Mouse (Mus musculus) limb, embryonic 13.5 days (tissue): ENCODE measurements around the gene Fam19a5. TPM values are rescaled to one million over a fixed set of nuclear protein-coding genes. Genes with fewer than 3 reads are reported as not detected.

Experiments
- ATAC-seq: fragments of 200-750 bp; cut with Nextera tagmentation; 2 replicates; pipeline ENCODE4 v1.8.0; 2017; ENCODE audit warnings: low read depth, moderate number of reproducible peaks, moderate TSS enrichment; ENCODE audit not compliant: low FRiP score
- H3K27ac ChIP-seq: fragments of 300-500 bp; sonication (generic); 2 replicates; pipeline ENCODE4 v1.5.1; 2015; ENCODE audit warnings: inconsistent platforms, mild to moderate bottlenecking, moderate library complexity
- H3K27me3 ChIP-seq: fragments of 300-500 bp; sonication (generic); 2 replicates; pipeline ENCODE4 v1.6.1; 2015; ENCODE audit warnings: mild to moderate bottlenecking, inconsistent platforms
- H3K36me3 ChIP-seq: fragments of 300-500 bp; sonication (generic); 2 replicates; pipeline ENCODE4 v1.6.1; 2015; ENCODE audit warnings: inconsistent platforms, mild to moderate bottlenecking, moderate library complexity
- H3K4me1 ChIP-seq: fragments of 300-500 bp; sonication (generic); 2 replicates; pipeline ENCODE4 v1.6.1; 2015; ENCODE audit warnings: inconsistent platforms
- H3K4me2 ChIP-seq: fragments of 300-500 bp; sonication (generic); replicated peaks from 2 replicates; pipeline ENCODE4 v1.6.1; 2015; ENCODE audit warnings: inconsistent platforms, mild to moderate bottlenecking, moderate library complexity
- H3K4me3 ChIP-seq: fragments of 300-500 bp; sonication (generic); 2 replicates; pipeline ENCODE4 v1.5.1; 2015; ENCODE audit warnings: moderate library complexity, mild to moderate bottlenecking, inconsistent platforms
- H3K9ac ChIP-seq: fragments of 300-500 bp; sonication (generic); 2 replicates; pipeline ENCODE4 v1.6.1; 2015; ENCODE audit warnings: mild to moderate bottlenecking, inconsistent platforms
- H3K9me3 ChIP-seq: fragments of 300-500 bp; sonication (generic); 2 replicates; pipeline ENCODE4 v1.6.1; 2016; ENCODE audit warnings: inconsistent platforms
- WGBS: fragments of 180-500 bp; shearing (Covaris S2); methylation state at CpG from one replicate; pipeline ENCODE4 v1.1.7; 2015; 5-methylcytosine and 5-hydroxymethylcytosine counted together
- polyA plus RNA-seq: library from polyadenylated mRNA; unstranded; fragments of >200 nt; fragmentation: Nextera tagmentation; extraction: Ambion mirVana; gene quantifications from 2 replicates; pipeline ENCODE4 v1.2.1, GENCODE M21; 2015

Gene Fam19a5
- polyA plus RNA-seq, 1 experiment from 2014 or later = 4.8 TPM

DNA sequence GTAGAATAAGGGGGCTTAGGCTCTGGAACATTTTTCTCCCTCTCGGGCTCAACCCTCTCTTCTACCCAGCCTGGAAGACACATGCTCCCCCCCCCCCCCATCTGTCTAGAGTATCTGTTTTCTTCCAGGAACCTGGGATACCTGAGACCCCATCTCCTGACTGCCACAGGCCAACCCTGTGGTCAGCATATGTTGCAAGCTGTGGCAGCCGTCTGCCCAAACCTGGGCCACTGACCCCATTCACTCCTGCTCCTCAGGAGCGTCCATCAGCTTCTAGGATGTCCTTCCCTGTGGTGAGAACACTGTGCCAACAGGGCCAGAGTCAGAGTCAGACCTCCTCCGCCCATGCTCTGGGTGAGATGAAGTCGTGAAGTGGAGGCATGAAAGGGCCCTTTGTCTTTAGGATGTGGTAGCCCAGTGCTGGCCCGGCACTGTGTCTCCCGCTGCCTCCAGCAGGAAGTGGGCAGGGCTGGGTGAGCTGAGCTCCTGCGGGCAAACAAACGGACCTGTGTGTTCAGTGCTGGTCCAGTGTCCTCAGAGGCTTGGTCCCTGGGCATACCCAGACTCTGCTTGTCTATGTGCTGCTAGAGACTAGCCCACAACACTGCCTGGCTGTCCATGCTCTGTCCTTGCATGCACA, 171.1 kb downstream of the Fam19a5 start:
- peak overlapping the region; percentile 15 for H3K4me2 ChIP-seq
- H3K4me3 ChIP-seq = no peak overlapping the region

GRCm38 (mm10) chr15:87717056-87717455, 173.0 kb downstream of the Fam19a5 start:
- WGBS = 55% methylated on average over 5 of the region's 5 CpGs

More for the DNA sequence above, 171.1 kb downstream of the Fam19a5 start:
- WGBS = 56% methylated on average over 9 of the region's 9 CpGs
- ATAC-seq = peak; percentile 79
- H3K36me3 ChIP-seq = no peaks in the 10 kb centered on the region
- H3K9me3 ChIP-seq = no peaks in the 10 kb centered on the region
- H3K4me1 ChIP-seq = peaks cover 36% of the 10 kb centered on the region
- H3K27me3 ChIP-seq = peaks cover 20% of the 10 kb centered on the region
- H3K27ac ChIP-seq = peak overlapping the region; percentile 74; the same call in 1 of the 2 replicates
- H3K9ac ChIP-seq = no peak overlapping the region

DNA sequence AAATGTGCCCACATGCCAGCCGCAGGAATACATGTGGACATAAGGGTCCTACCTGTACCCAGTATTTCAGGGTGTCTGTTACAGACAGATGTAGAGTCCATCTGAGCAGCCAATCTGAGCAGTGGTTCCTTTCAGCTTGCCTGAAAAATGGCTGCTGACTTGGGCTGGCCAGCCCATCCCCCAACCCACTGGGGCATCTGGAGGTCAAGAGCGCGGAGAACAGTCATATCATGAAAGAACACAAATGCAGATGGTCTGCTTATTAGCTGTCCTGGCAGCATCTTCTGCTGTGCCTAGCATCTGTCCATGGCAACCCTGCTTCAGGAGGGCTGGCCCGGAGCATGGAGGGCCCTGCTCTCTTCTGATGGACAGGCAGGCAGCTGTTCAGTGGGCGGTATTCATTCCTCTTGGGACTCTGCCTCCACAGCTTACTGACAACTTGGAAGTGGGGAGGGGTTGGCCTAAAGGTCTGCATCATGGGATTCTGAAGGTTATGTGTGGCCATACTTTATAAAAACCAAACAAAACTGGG, 179.4 kb downstream of the Fam19a5 start:
- Histone ChIP-seq H3K4me2 (no peak overlapping the region), H3K4me3 (no peak overlapping the region), H3K4me1 (no peaks in the 10 kb centered on the region), H3K27ac (no peak overlapping the region), H3K27me3 (no peaks in the 10 kb centered on the region), H3K9me3 (no peaks in the 10 kb centered on the region), H3K36me3 (no peaks in the 10 kb centered on the region), H3K9ac (no peak overlapping the region)
- no peak for ATAC-seq
- WGBS = 84% methylated on average over 5 of the region's 5 CpGs

More at GRCm38 (mm10) chr15:87717056-87717455, 173.0 kb downstream of the Fam19a5 start:
- Histone ChIP-seq H3K4me2 (no peak overlapping the region), H3K27me3 (peaks cover 13% of the 10 kb centered on the region; the same call in 1 of the 2 replicates), H3K9ac (no peak overlapping the region), H3K4me3 (no peak overlapping the region), H3K9me3 (no peaks in the 10 kb centered on the region), H3K36me3 (no peaks in the 10 kb centered on the region), H3K27ac (no peak overlapping the region), H3K4me1 (peaks cover 27% of the 10 kb centered on the region)
- no peak for ATAC-seq

- Histone ChIP-seq H3K9me3 (no peaks in the 10 kb centered on the region), H3K36me3 (no peaks in the 10 kb centered on the region), H3K4me1 (no peaks in the 10 kb centered on the region), H3K27me3 (no peaks in the 10 kb centered on the region), H3K27ac (no peak overlapping the region), H3K4me3 (no peak overlapping the region), H3K9ac (no peak overlapping the region), H3K4me2 (no peak overlapping the region)
- ATAC-seq = no peak
- WGBS = 85% methylated on average over 20 of the region's 20 CpGs
These were observed 182.6 kb downstream of the Fam19a5 start for GRCm38 (mm10) chr15:87726657-87727236.

DNA sequence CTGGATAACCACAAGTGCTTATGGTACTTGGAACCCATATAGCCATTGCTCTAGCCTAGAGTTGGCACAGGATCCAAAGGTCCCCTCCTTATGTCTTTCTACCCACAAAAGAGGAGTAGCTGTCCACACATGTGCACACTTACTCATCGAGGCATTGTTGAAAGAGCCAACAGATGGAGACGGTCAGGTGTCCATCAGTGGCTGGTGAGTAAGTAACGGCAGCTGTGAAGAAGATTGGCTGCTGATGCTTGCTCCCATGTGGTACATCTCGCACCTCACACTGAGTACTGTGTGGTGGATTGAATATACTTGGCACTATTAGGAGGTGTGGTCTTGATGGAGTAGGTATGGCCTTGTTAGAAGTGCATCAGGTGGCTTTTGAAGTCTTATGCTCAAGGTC, 192.2 kb downstream of the Fam19a5 start:
- WGBS = 90% methylated on average over 4 of the region's 4 CpGs
- no peaks in the 10 kb centered on the region for H3K36me3 ChIP-seq

DNA sequence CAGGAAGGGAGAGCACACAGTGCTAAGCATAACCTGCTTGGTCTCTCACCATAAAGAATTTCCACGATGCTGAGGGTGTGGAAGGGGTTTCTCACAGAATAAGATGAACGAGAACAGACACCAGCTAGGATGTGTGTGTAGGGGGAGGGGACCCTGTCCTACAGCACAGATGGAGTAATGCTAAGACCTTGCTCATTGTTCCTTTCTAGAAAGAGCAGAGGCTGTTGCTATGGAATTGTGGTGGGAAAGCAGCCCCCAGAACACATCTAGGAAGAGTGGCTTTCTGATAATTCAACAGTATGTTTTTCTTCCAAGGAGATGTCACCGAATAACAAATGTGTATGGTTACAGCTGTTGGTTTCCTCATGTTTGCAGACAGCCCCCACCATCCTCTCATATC, 211.4 kb downstream of the Fam19a5 start:
- no peak overlapping the region for H3K27ac ChIP-seq
- H3K4me1 ChIP-seq = no peaks in the 10 kb centered on the region
- H3K4me3 ChIP-seq = no peak overlapping the region
- no peaks in the 10 kb centered on the region for H3K27me3 ChIP-seq
- no peaks in the 10 kb centered on the region for H3K36me3 ChIP-seq
- no peak overlapping the region for H3K9ac ChIP-seq
- H3K9me3 ChIP-seq = no peaks in the 10 kb centered on the region
- 84% methylated on average over 3 of the region's 3 CpGs for WGBS
- ATAC-seq = no peak
- no peak overlapping the region for H3K4me2 ChIP-seq

More for the DNA sequence above, 192.2 kb downstream of the Fam19a5 start:
- ATAC-seq = no peak
- Histone ChIP-seq H3K27ac (no peak overlapping the region), H3K9ac (no peak overlapping the region), H3K27me3 (no peaks in the 10 kb centered on the region), H3K4me2 (no peak overlapping the region), H3K4me1 (no peaks in the 10 kb centered on the region), H3K4me3 (no peak overlapping the region), H3K9me3 (no peaks in the 10 kb centered on the region)

- Histone ChIP-seq H3K4me1 (no peaks in the 10 kb centered on the region), H3K9me3 (no peaks in the 10 kb centered on the region)
- WGBS = 65% methylated on average over 3 of the region's 3 CpGs
These were observed 221.8 kb downstream of the Fam19a5 start for GRCm38 (mm10) chr15:87765876-87766275.

GRCm38 (mm10) chr15:87773955-87774354, 229.9 kb downstream of the Fam19a5 start:
- Histone ChIP-seq H3K27me3 (no peaks in the 10 kb centered on the region), H3K27ac (no peak overlapping the region), H3K4me2 (no peak overlapping the region), H3K9ac (no peak overlapping the region), H3K4me3 (no peak overlapping the region), H3K9me3 (no peaks in the 10 kb centered on the region), H3K4me1 (no peaks in the 10 kb centered on the region), H3K36me3 (no peaks in the 10 kb centered on the region)
- WGBS = 62% methylated on average over 4 of the region's 4 CpGs
- ATAC-seq = no peak

More at GRCm38 (mm10) chr15:87765876-87766275, 221.8 kb downstream of the Fam19a5 start:
- Histone ChIP-seq H3K9ac (no peak overlapping the region), H3K27ac (no peak overlapping the region), H3K36me3 (no peaks in the 10 kb centered on the region), H3K4me3 (no peak overlapping the region), H3K4me2 (no peak overlapping the region), H3K27me3 (no peaks in the 10 kb centered on the region)
- no peak for ATAC-seq

- H3K27me3 ChIP-seq = no peaks in the 10 kb centered on the region
- 77% methylated on average over 2 of the region's 2 CpGs for WGBS
- no peak overlapping the region for H3K4me2 ChIP-seq
- no peaks in the 10 kb centered on the region; the same call in 1 of the 2 replicates for H3K9me3 ChIP-seq
- no peak overlapping the region for H3K4me3 ChIP-seq
- no peaks in the 10 kb centered on the region for H3K4me1 ChIP-seq
- H3K9ac ChIP-seq = no peak overlapping the region
- no peak overlapping the region for H3K27ac ChIP-seq
- no peak for ATAC-seq
- H3K36me3 ChIP-seq = no peaks in the 10 kb centered on the region
These were observed 239.2 kb downstream of the Fam19a5 start for GRCm38 (mm10) chr15:87783331-87783730.

- H3K4me1 ChIP-seq = no peaks in the 10 kb centered on the region
- H3K9me3 ChIP-seq = no peaks in the 10 kb centered on the region
- no peak overlapping the region for H3K4me3 ChIP-seq
- H3K4me2 ChIP-seq = no peak overlapping the region
- 76% methylated on average over 4 of the region's 4 CpGs for WGBS
- no peak for ATAC-seq
- no peak overlapping the region for H3K27ac ChIP-seq
- H3K9ac ChIP-seq = no peak overlapping the region
- no peaks in the 10 kb centered on the region for H3K27me3 ChIP-seq
- H3K36me3 ChIP-seq = no peaks in the 10 kb centered on the region
These were observed 245.6 kb downstream of the Fam19a5 start for GRCm38 (mm10) chr15:87789671-87790070.

GRCm38 (mm10) chr15:87793661-87794060, 249.6 kb downstream of the Fam19a5 start:
- no peaks in the 10 kb centered on the region for H3K27me3 ChIP-seq
- H3K9me3 ChIP-seq = no peaks in the 10 kb centered on the region
- H3K4me2 ChIP-seq = no peak overlapping the region
- no peak overlapping the region for H3K9ac ChIP-seq
- H3K4me3 ChIP-seq = no peak overlapping the region
- no peak overlapping the region for H3K27ac ChIP-seq
- WGBS = 66% methylated on average over 3 of the region's 3 CpGs
- no peaks in the 10 kb centered on the region for H3K4me1 ChIP-seq
- no peak for ATAC-seq
- H3K36me3 ChIP-seq = no peaks in the 10 kb centered on the region

DNA sequence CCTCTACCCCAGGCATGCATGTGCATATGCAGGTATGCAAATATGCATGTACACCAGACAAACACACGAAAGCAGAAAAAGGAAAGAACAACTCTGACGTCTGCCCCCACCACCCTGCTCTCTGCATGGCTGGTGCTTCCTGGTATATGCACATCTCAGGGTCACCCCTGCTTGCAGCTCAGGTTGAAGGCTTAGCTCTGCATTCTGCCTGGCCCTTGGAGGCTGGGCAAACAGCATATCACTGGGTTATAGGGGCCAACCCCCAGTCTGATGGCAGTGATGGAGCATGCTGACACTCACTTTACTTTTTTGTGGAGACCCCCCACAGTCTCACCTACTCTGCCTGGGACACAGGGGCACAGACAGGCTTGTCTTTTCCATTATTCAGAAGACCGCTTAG, 252.5 kb downstream of the Fam19a5 start:
- no peaks in the 10 kb centered on the region for H3K4me1 ChIP-seq
- no peak overlapping the region for H3K4me3 ChIP-seq
- no peaks in the 10 kb centered on the region for H3K27me3 ChIP-seq
- H3K9ac ChIP-seq = no peak overlapping the region
- no peaks in the 10 kb centered on the region for H3K36me3 ChIP-seq
- H3K4me2 ChIP-seq = no peak overlapping the region
- WGBS = 89% methylated on average over 3 of the region's 3 CpGs
- no peak overlapping the region for H3K27ac ChIP-seq
- H3K9me3 ChIP-seq = no peaks in the 10 kb centered on the region
- no peak for ATAC-seq
